Mouse (Mus musculus) common myeloid progenitor, adult 5-6 weeks (primary cell): ENCODE measurements at regions not wholly inside any gene's neighbourhood (a gene's known extent, or its start where the extent isn't known, plus 50 kb on each side); places are given as distances from the start of the nearest gene placed in this dataset.

Source experiments
- ATAC-seq: replicated peaks from 2 replicates; pipeline ENCODE4 v1.8.0; 2016; ENCODE audit warnings: low read depth, mild to moderate bottlenecking, moderate TSS enrichment, inconsistent platforms; ENCODE audit not compliant: poor library complexity, severe bottlenecking

DNA sequence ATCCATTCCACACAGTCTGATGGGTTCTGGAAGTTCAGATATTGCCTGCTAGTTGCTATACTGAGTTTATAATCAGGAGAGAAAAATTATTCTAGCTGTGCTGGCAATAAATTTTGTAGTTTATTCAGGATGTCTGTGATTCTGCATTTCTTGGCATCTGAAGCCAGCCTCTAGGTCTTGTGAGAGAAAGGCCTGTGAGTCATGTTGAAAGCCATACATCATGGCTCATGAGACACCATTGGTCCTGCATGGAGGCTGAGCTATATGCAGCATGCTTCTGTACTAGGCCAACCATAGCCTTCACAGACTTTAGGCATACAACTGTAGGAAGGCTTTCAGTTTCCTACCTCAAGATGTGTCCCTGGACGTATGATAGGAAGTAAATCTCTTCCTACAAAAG lies 1334.7 kb downstream of the Fam181b start:
- ATAC-seq = no peak

GRCm38 (mm10) chr7:94415319-94415718 lies 1335.7 kb downstream of the Fam181b start:
- ATAC-seq = peak; percentile 91

GRCm38 (mm10) chr7:94431470-94431869 lies 1351.8 kb downstream of the Fam181b start:
- no peak for ATAC-seq
